Mouse (Mus musculus) stomach, postnatal 0 days (tissue): ENCODE data around the gene Muc16.

Experiments used
- CTCF ChIP-seq: IDR thresholded peaks from 2 replicates; pipeline ENCODE4 v1.5.1; 2016; ENCODE audit warnings: antibody characterized with exemption, low read depth, mild to moderate bottlenecking, moderate library complexity
- EP300 ChIP-seq: optimal IDR thresholded peaks from 2 replicates; pipeline ENCODE3; 2016; ENCODE audit warnings: antibody characterized with exemption

GRCm38 (mm10) chr9:18722712-18723099 lies 48.4 kb upstream of the Muc16 start:
- TF ChIP-seq CTCF, result no peak
- TF ChIP-seq EP300, result no peak
